Mouse (Mus musculus) midbrain, embryonic 12.5 days (tissue): ENCODE measurements around the gene Sgpl1. TPM values are rescaled to one million over a fixed set of nuclear protein-coding genes. Genes with fewer than 3 reads are reported as not detected.

ENCODE experiments used
- ATAC-seq: fragments of 200-750 bp; cut with Nextera tagmentation; 2 replicates; pipeline ENCODE4 v1.8.0; 2017; ENCODE audit warnings: low read depth, moderate TSS enrichment, moderate library complexity; ENCODE audit not compliant: low FRiP score
- H3K27ac ChIP-seq: fragments of 300-500 bp; sonication (generic); replicated peaks from 2 replicates; pipeline ENCODE4 v1.5.1; 2016; ENCODE audit warnings: mild to moderate bottlenecking
- H3K27me3 ChIP-seq: fragments of 300-500 bp; sonication (generic); 2 replicates; pipeline ENCODE4 v1.6.1; 2016; ENCODE audit warnings: mild to moderate bottlenecking
- H3K36me3 ChIP-seq: fragments of 300-500 bp; sonication (generic); 2 replicates; pipeline ENCODE4 v1.6.1; 2016
- H3K4me1 ChIP-seq: fragments of 300-500 bp; sonication (generic); 2 replicates; pipeline ENCODE4 v1.6.1; 2016
- H3K4me2 ChIP-seq: fragments of 300-500 bp; sonication (generic); replicated peaks from 2 replicates; pipeline ENCODE4 v1.6.1; 2016; ENCODE audit warnings: mild to moderate bottlenecking, moderate library complexity
- H3K4me3 ChIP-seq: fragments of 300-500 bp; sonication (generic); 2 replicates; pipeline ENCODE4 v1.5.1; 2016; ENCODE audit warnings: mild to moderate bottlenecking
- H3K9ac ChIP-seq: fragments of 300-500 bp; sonication (generic); replicated peaks from 2 replicates; pipeline ENCODE4 v1.6.1; 2016; ENCODE audit warnings: mild to moderate bottlenecking, moderate library complexity
- H3K9me3 ChIP-seq: fragments of 300-500 bp; sonication (generic); 2 replicates; pipeline ENCODE4 v1.6.1; 2016; ENCODE audit warnings: mild to moderate bottlenecking
- WGBS: fragments of 180-500 bp; shearing (Covaris S2); methylation state at CpG from one replicate; pipeline ENCODE4 v1.1.7; 2016; 5-methylcytosine and 5-hydroxymethylcytosine counted together
- polyA plus RNA-seq: library from polyadenylated mRNA; unstranded; fragments of >200 nt; fragmentation: Nextera tagmentation; extraction: Ambion mirVana; gene quantifications from 2 replicates; pipeline ENCODE4 v1.2.1, GENCODE M21; 2016

Gene Sgpl1
- 78.1 and 81.6 TPM in 2 replicates for polyA plus RNA-seq

GRCm38 (mm10) chr10:61147157-61148040 lies at the start of gene Sgpl1:
Sgpl1 (minus strand) TSS chr10:61147703.
- peak within 1 kb of the TSS; percentile 91 for H3K9ac ChIP-seq
- peak within 1 kb of the TSS; percentile 73 for H3K4me3 ChIP-seq
- H3K27ac ChIP-seq = peak within 1 kb of the TSS; percentile 96
- no peaks in the 10 kb centered on the region for H3K9me3 ChIP-seq
- H3K36me3 ChIP-seq = no peaks in the 10 kb centered on the region
- ATAC-seq = peak; percentile 86
- WGBS = under 1% methylated on average over 80 of the region's 82 CpGs
- peak within 1 kb of the TSS; percentile 96 for H3K4me2 ChIP-seq
- no peaks in the 10 kb centered on the region for H3K27me3 ChIP-seq
- peaks cover 5% of the 10 kb centered on the region; the same call in 1 of the 2 replicates for H3K4me1 ChIP-seq

GRCm38 (mm10) chr10:61195718-61196291 lies 48.3 kb upstream of the Sgpl1 start:
- no peak overlapping the region for H3K4me2 ChIP-seq
- H3K4me3 ChIP-seq = no peak overlapping the region
- H3K4me1 ChIP-seq = peaks cover 4% of the 10 kb centered on the region; the same call in 1 of the 2 replicates
- no peaks in the 10 kb centered on the region for H3K36me3 ChIP-seq
- H3K9me3 ChIP-seq = no peaks in the 10 kb centered on the region
- no peak overlapping the region for H3K9ac ChIP-seq
- 93% methylated on average over 5 of the region's 5 CpGs for WGBS
- no peak overlapping the region for H3K27ac ChIP-seq
- no peak for ATAC-seq
- peaks cover 21% of the 10 kb centered on the region; the same call in 1 of the 2 replicates for H3K27me3 ChIP-seq

- Histone ChIP-seq H3K9ac (no peak overlapping the region), H3K4me3 (no peak overlapping the region), H3K4me2 (no peak overlapping the region), H3K36me3 (no peaks in the 10 kb centered on the region), H3K27ac (no peak overlapping the region), H3K4me1 (peaks cover 4% of the 10 kb centered on the region; the same call in 1 of the 2 replicates), H3K27me3 (peaks cover 21% of the 10 kb centered on the region; the same call in 1 of the 2 replicates), H3K9me3 (no peaks in the 10 kb centered on the region)
- ATAC-seq = no peak
- WGBS = 90% methylated on average over 8 of the region's 8 CpGs
These were observed 47.7 kb upstream of the Sgpl1 start for GRCm38 (mm10) chr10:61195216-61195615.

GRCm38 (mm10) chr10:61194611-61195010 lies 47.1 kb upstream of the Sgpl1 start:
- WGBS = 83% methylated on average over 9 of the region's 9 CpGs
- H3K27me3 ChIP-seq = peaks cover 21% of the 10 kb centered on the region; the same call in 1 of the 2 replicates
- no peak overlapping the region for H3K9ac ChIP-seq
- ATAC-seq = no peak
- no peaks in the 10 kb centered on the region for H3K36me3 ChIP-seq
- H3K4me3 ChIP-seq = no peak overlapping the region
- H3K4me2 ChIP-seq = no peak overlapping the region
- no peaks in the 10 kb centered on the region for H3K9me3 ChIP-seq
- H3K27ac ChIP-seq = no peak overlapping the region
- peaks cover under 1% of the 10 kb centered on the region; the same call in 1 of the 2 replicates for H3K4me1 ChIP-seq

GRCm38 (mm10) chr10:61188010-61188409 lies 40.5 kb upstream of the Sgpl1 start:
- Histone ChIP-seq H3K27ac (no peak overlapping the region), H3K9ac (no peak overlapping the region), H3K27me3 (no peaks in the 10 kb centered on the region; the same call in 1 of the 2 replicates), H3K9me3 (no peaks in the 10 kb centered on the region), H3K4me3 (no peak overlapping the region), H3K4me1 (no peaks in the 10 kb centered on the region), H3K4me2 (no peak overlapping the region), H3K36me3 (no peaks in the 10 kb centered on the region)
- WGBS = 80% methylated on average over 3 of the region's 3 CpGs
- no peak for ATAC-seq

- no peaks in the 10 kb centered on the region for H3K9me3 ChIP-seq
- no peaks in the 10 kb centered on the region; the same call in 1 of the 2 replicates for H3K27me3 ChIP-seq
- H3K36me3 ChIP-seq = no peaks in the 10 kb centered on the region
- no peak overlapping the region for H3K27ac ChIP-seq
- H3K4me1 ChIP-seq = no peaks in the 10 kb centered on the region
- no peak for ATAC-seq
- WGBS = 80% methylated on average over 3 of the region's 3 CpGs
- H3K4me2 ChIP-seq = no peak overlapping the region
- H3K9ac ChIP-seq = no peak overlapping the region
- no peak overlapping the region for H3K4me3 ChIP-seq
These were observed 39.5 kb upstream of the Sgpl1 start for GRCm38 (mm10) chr10:61187001-61187400.

- no peak for ATAC-seq
- Histone ChIP-seq H3K27me3 (peaks cover 21% of the 10 kb centered on the region), H3K36me3 (no peaks in the 10 kb centered on the region), H3K9ac (no peak overlapping the region), H3K9me3 (no peaks in the 10 kb centered on the region), H3K4me3 (no peak overlapping the region), H3K4me1 (peaks cover 3% of the 10 kb centered on the region; the same call in 1 of the 2 replicates), H3K4me2 (no peak overlapping the region), H3K27ac (no peak overlapping the region)
- 80% methylated on average over 6 of the region's 6 CpGs for WGBS
These were observed 32.4 kb upstream of the Sgpl1 start for GRCm38 (mm10) chr10:61179927-61180326.

- 88% methylated on average over 8 of the region's 8 CpGs for WGBS
- Histone ChIP-seq H3K36me3 (no peaks in the 10 kb centered on the region), H3K27me3 (peaks cover 21% of the 10 kb centered on the region), H3K4me1 (peaks cover 3% of the 10 kb centered on the region; the same call in 1 of the 2 replicates), H3K4me2 (no peak overlapping the region), H3K27ac (no peak overlapping the region), H3K9ac (no peak overlapping the region), H3K4me3 (no peak overlapping the region), H3K9me3 (no peaks in the 10 kb centered on the region)
- no peak for ATAC-seq
These were observed 31.2 kb upstream of the Sgpl1 start for GRCm38 (mm10) chr10:61178687-61179086.

- H3K9me3 ChIP-seq = no peaks in the 10 kb centered on the region
- no peak overlapping the region for H3K4me3 ChIP-seq
- H3K4me2 ChIP-seq = no peak overlapping the region
- H3K36me3 ChIP-seq = no peaks in the 10 kb centered on the region
- peaks cover 3% of the 10 kb centered on the region; the same call in 1 of the 2 replicates for H3K4me1 ChIP-seq
- ATAC-seq = no peak
- 79% methylated on average over 4 of the region's 4 CpGs for WGBS
- H3K27ac ChIP-seq = no peak overlapping the region
- no peak overlapping the region for H3K9ac ChIP-seq
- H3K27me3 ChIP-seq = peaks cover 21% of the 10 kb centered on the region
These were observed 30.2 kb upstream of the Sgpl1 start for GRCm38 (mm10) chr10:61177751-61178150.

- H3K9ac ChIP-seq = no peak overlapping the region
- no peak overlapping the region for H3K27ac ChIP-seq
- H3K9me3 ChIP-seq = no peaks in the 10 kb centered on the region
- H3K4me2 ChIP-seq = peak overlapping the region; percentile 28
- peaks cover 3% of the 10 kb centered on the region; the same call in 1 of the 2 replicates for H3K4me1 ChIP-seq
- no peaks in the 10 kb centered on the region for H3K36me3 ChIP-seq
- H3K27me3 ChIP-seq = peaks cover 21% of the 10 kb centered on the region
- no peak for ATAC-seq
- 40% methylated on average over 7 of the region's 7 CpGs for WGBS
- H3K4me3 ChIP-seq = no peak overlapping the region
These were observed 28.8 kb upstream of the Sgpl1 start for GRCm38 (mm10) chr10:61176221-61176790.

- Histone ChIP-seq H3K36me3 (no peaks in the 10 kb centered on the region), H3K9me3 (no peaks in the 10 kb centered on the region), H3K4me3 (no peak overlapping the region), H3K4me1 (peaks cover 3% of the 10 kb centered on the region; the same call in 1 of the 2 replicates), H3K4me2 (peak overlapping the region; percentile 28), H3K9ac (no peak overlapping the region), H3K27ac (no peak overlapping the region), H3K27me3 (peaks cover 21% of the 10 kb centered on the region)
- 15% methylated on average over 24 of the region's 24 CpGs for WGBS
- no peak for ATAC-seq
These were observed 28.1 kb upstream of the Sgpl1 start for GRCm38 (mm10) chr10:61175442-61176204.
